Mouse (Mus musculus) left cerebral cortex, adult 11 months (tissue): Measurements from ENCODE around the gene Wwox.

Experiments used
- DNase-seq: peaks from one replicate; pipeline ENCODE4 v3.0.0; 2022; ENCODE audit warnings: low spot score

Wwox gene

DNA sequence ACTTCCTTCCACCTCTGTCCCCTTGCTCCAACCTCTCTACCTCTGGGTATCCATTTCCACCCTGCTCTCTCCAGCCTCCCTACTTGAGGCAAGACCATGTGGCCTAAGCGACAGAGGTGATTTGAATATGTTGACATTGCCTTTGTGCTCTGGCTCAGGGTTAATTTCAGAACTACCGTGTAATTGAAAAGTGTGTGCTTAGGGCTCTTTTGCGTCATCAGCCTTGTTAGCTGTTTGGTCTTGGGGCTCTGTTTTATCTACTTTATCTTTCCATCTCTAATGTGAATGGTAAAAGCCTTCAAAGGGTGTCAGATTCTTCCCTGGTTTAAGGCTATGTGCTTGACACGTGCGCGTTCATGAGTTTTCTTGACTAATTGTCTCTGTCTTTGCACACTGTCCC is 226.1 kb downstream of the Wwox start:
- DNase-seq, result no peak

DNA sequence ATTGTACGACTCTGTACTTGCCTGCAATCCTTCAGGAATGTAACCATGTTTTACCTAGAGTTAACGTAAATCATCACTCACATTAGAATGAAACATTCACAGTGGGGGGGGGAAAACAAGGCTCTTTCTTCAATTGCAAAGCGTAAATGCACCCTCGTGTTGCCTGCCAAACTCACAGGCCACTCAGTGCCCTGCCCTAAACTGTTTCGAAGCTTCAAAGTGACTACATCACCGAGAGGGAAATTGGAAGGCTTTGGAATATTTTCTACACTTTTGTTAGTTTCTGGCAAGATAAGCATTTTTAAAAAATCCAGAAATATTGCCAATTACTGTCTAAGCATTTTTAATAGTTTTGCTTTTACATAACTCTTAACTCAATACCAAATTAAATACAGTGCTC is 231.3 kb downstream of the Wwox start:
- DNase-seq, result no peak

DNA sequence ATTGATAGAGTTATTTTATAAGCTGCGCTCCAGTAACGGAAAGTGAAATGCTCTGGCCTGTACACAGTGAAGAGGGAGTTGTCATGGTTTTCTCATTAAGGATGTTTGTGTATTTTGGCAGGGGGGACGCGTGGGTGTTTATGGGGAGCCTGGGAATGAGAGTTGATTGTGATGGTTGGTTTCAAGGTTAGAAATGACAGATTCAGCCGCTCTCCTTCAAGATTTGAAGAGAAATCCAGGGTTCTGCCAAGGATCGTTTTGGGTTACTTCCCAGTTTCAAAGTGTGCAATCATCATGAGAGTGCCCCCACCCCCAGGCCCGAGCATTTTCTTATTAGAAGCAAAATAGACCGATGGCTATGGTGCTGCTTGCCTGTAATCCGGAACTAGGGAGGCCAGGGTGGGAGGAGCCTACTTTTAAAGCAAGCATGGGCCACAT is 231.8 kb downstream of the Wwox start:
- no peak for DNase-seq

DNA sequence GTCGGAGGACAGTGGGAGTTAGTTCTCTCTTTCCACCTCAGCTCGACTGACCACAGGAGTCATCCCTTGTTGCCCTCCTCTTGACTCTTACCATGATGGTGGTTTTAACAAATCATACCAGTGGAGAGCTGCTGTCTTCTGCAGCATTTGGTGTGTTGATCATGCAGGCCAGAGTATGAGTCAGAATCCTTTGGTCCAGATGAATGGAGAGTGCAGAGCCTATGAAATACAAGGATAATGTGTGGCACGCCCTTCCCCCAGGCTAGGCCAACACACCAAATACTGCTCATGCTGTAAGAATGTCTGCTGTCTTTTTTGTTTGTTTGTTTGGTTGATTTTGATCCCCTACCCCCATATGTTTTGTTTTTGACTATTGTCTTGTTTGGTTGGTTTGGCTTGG is 234.0 kb downstream of the Wwox start:
- no peak for DNase-seq

DNA sequence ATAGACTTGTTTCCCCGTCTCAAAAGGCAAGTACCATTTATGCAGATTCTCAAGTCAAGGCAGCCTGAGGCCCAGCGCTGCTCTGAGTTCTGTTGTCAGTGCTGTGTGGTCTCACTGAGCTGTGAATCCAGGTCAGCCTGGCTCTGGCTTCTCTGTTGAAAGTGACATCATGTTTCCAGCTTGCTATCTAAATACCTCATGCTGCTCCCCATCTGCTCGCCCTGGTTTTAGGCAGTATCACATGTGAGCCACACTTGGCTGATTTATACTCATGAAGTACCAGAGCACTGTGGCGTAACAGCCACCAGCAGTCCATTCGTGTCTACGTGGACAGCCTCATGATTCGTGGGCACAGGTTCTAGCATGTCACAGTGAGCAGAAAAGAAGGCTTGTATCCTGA is 235.7 kb downstream of the Wwox start:
- peak; percentile 11 for DNase-seq

DNA sequence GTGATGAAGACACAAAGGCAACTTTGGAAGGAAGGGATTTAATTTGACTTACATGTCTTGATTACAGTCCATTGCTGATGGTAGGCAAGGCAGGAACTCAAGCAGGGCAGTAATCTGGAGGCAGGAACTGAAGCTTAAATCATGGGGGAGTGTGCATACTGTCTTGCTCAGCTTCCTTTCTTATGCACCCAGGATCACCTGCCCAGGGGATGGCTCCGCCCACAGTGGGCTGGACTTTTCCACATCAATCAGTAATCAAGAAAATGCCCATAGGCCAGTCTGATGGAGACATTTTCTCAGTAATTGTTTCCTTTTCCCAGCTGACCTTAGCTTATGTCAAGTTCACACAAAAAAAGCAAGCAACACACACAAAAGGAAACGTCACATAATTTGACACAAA is 237.5 kb downstream of the Wwox start:
- DNase-seq, result no peak

DNA sequence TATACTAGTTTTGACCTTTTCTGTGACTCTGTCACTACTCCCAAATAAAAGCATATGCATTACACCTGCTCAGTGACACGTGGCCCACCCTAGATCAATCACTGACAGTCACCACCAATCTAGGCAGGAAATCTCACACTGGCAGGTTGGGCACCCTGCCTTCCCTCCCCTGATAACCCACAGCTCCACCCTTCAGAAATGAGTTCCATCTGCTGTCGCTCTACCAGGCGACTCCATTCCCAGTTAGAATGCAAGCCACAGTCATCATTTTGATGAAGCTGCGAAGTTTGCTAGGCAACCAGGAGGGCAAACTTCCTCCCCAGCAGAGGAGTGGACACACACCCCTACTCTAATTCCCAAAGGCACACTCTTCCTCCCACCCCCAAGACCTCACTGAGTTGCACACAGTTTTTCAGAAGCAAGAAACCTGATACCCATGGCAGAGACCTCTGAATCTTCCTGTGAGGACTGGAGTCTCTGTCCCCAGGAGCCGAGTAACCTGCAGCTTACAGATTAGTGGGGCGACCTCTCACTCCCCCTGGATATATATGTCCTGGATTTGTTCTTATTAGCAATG is 238.2 kb downstream of the Wwox start:
- DNase-seq, result no peak

DNA sequence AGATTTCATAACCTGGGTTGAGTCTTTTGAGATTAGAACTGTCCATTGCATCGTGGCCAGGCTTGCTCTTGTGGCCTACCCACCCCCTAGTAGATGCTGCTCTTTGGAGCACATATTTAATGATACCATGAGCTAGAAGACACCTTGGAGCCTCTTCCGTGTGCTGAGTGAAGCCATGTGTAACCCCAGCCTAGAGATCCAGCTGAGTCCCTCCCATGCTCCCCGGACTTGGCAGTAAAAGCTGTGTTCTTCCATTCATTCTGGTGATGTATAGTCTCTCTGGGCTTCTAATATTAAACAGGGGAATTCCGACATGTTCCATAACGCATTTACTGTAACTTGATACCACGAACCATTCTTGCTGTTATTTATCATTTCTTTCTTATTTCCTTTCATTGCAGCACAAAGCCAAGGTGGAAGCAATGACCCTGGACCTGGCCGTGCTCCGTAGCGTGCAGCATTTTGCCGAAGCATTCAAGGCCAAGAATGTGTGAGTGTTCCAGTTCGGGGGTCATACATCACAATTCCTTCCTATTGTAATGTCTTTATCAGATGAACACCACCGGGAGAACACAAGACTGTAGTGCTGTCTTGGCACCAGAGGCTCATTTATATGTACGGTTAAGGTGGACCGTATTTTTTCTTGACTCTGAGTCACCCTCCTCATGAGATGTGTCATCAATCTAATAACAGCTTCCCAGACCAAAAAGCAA is 240.1 kb downstream of the Wwox start:
- no peak for DNase-seq

DNA sequence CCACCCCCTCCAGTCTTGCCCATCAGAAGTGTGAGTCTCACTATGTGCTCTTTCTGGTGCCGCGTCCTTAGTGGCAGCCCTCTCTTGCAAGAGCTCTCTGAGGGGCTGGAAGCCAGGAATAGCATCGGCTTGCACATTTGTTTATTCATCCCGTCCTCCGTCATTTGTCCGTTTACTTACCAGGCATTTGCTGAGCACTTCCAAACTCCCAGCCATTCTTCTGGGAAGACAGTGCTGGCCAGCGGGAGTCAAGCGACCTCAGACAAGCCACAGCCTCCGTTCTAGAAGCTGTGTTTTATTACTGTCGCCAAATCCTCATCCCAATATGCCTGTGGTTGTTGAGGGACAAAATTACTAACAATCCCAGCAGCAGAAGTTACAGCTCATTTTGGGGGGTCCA is 241.7 kb downstream of the Wwox start:
- DNase-seq, result no peak

DNA sequence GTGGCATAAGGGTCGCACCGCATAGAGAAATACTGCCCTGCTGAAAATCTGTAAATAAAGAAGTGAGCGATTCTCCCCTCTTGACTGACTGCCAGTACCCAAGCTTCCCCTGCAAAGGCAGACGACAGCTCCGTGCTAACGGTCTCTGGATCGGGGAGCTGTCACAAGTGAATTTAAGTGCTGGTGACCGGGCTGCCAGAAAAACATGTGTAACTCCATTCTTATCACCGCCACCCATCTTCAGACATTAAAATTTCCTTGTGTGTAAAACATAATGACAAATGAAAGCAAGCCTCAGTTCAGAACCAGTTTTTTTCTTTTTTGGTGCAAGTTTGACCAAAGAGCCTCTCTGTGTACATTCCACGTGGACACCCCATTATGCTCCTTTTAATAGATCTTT is 242.7 kb downstream of the Wwox start:
- no peak for DNase-seq

DNA sequence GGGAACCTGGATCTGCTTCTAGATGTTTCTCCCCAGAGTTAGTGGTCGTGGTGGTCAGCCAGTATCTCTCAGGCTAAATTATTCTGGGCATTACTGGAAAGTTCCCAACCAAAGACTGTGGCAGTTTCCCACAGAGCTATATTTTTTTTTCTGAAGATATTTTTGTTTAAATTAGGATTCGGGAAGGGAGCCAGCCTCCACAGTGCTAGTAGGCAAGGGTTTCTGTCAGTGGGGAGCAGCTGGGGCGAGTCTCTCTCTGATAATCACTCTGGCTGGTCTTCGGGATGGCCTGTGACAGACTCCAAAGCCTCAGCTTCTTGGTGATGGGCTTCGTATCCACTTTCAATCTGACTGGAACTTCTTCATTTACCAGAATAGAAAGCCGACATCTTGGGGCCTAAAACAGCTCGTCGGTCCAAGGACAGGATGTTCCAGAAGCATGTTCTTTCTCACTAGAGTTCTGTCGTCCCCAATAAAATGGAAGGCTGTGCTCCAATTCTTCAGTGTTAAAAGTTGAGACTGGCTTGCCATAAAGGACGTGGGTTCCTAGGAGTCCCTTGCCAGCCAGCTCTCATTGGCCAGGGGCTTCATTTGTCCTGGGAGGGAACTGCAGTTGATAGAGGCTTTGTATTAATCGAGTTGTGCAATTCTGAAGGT is 244.7 kb downstream of the Wwox start:
- DNase-seq, result peak; percentile 17

DNA sequence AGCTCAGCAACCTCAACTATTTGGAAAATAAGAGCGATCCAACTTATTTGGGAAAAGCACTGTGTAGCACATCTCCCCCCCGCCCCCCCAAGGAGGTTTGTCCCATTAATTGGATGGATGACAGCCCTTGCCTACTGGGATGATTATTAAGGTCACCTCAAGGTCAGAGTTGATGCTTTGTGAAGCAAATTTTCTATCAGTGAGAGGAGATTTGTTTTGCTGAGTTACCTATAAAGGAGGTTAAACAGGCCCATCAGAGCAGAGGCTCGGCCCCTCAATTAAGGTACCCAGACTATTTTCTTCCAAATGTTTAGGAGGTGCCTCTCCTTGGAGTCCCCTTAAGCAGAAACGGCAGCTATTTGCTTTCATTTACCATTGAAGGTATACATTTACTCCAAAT is 247.0 kb downstream of the Wwox start:
- no peak for DNase-seq

DNA sequence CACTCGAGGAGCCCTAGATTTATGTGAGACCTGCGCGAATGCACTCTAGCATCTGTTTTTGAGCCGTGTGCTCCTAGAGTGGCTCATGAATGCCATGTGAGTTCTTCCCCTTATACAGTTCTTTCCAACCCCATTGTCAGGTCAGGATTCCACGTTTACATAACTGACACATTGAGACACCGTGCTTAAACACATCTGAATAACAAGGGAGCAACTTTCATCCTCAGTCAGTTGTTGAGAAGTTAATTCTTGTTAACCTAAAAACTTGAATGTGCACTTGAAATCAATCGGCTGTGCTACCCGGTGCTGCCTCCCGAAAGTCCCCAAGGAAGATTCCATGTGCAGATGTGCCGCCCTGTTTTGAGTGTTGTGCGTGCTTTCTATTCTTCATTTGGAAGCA is 249.3 kb downstream of the Wwox start:
- DNase-seq, result no peak

DNA sequence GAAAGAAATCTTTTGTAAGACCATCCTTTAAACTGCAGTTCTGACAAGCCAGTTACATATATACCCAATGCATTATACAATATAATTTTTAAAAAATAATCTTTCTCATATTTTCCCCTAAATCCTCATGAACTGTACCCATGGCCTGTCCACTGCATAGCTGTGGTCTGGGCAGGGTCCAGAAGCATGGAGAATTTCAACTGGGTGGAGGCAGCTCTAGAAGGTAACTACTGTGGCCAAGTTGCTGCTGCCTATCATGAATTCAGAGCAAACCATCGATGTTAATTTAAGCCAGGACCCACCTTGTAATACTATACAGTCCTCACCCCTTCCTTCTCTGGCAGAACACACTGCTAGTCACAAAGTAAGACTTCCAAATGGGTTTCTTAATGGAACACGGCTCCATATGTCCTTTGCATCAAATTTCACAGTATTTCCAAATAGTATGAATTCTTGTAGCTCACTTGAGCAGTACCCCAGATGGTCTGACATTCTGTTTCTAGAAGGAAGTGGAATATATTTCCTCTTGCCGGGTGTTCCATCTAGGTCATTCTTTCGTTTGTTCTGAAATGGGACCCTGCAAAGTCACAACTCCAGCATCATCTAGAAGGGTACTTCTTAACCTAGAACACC is 255.2 kb downstream of the Wwox start:
- DNase-seq, result peak; percentile 15

DNA sequence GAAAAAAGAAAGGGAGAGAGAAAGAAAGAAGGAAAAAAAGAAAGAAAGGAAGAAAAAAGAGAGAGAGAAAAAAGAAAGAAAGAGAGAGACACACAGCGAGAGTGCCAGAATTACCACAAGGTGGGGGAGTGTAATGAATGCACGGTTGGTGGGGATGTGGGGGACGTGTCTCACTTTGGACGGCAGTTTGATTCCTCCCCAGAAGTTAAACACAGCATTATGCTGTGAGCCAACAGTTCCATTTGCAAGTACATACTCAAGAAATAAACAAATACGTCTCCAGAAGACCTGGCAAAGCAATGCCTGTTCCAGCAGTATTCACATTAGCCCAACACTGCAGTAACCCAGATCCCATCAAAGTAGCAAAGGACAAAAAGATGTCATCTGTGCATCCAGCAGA is 264.1 kb downstream of the Wwox start:
- no peak for DNase-seq

DNA sequence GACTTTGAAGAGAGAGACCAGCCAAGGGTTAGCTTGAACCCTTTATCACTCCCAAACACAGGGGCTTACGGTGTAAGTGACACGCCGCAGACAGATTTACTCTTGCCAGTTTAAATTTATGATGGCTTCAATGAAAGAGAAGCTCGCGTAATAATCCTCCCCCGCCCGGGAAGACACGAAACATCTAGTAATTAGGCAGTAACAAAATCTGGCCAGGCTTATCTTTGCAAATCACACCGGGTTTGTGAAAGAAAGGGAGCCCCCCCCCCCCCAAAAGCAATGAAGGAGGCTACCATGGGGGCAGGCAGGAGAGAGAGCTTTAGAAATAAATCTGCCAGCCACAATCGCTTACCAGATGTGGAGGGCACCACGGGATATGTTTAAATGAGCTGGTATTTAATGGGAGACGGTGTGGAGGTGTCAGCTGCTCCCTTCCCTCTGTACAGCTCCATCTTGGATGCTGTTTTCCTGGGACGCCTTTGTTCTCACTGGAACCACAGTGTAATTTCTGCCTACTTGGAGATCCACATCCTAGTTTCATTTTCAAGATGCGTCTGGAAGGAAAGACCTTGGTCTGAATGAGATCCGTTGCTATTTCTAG is 268.2 kb downstream of the Wwox start:
- DNase-seq, result no peak

DNA sequence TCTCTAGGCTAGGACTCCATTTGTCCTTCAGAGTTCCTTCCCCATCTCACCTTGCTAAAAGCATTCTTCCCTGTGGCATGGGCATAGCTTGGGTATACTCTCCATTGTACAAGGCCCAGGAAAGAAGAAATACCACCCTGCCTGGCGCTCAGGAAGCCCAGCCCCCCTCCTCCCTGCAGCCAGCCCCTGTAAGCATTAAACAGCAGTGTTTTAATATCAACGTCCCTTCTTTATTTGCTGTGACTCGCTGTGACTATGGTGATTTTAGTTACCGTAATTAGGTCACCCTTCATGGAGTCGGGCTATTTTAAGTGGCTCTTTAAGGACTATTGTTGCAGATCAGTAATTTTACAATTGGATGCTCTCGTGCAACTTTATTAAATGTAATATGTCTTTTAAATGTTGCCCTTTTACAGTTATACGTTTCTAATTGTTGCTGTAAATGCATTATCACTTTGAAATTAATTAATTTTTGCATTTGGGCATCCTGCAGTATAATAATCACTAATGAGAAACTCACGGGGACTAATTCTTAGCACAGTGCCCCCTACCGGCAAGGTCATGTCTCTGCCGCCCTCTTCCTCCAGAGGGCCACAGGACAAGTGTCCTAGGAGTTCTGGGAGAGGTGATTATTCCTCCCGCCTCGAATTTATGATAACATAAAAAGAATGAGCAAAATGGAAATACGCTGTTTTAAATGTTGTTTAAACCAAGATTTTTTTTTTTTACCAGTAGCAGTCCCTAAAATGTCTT is 276.0 kb downstream of the Wwox start:
- no peak for DNase-seq

DNA sequence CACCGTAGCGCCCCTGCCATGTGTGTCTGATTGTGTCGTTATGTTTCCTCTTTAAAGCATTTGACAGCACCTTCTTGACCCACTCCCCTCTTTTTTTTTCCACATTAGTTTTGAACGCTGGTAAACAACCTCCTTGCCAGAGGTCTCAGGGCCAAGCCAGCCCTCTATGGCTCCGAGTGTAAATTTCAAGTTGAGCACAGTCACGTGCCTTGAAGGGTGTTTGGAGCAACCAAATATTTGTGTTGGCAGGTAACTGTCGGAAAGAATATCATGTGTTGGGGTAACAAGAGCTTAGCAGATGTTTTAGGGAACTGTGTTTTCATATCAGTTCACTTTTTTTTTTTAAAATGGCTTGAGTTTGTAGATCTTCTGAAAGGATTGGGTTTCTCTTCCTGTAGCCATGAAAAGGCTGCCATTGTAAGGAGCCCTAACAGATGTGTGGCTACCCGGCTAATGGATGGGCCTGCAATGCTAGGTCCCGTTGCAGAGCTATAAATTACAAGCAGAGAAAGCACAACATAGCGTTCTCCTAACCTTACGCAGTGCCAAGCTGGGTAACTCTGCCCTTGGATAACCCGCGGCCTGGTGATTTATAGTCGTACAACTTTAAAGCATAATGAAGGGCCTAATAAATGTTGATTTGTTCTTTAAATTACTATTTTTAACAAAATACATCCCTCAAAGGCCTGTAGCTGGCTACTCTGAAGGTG is 277.2 kb downstream of the Wwox start:
- no peak for DNase-seq

DNA sequence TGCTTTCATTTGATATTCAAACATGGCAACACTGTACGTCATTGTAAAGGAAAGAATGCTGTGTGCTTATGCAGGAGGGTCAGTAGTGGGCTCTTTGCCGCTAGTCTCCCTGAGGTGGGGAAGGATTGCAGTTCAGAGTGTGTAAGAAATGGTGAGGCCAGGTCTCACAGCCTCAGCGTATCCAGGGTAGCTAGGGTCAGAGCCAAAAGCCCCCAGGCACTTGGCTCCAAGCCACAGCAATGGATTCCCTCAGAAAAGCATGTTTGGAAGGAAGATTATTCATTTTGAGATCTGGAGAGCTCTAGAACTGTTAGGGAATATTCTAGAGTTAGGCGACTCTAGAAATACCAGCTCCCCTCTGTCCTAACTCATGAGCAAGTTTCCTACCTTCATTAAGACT is 279.4 kb downstream of the Wwox start:
- no peak for DNase-seq

DNA sequence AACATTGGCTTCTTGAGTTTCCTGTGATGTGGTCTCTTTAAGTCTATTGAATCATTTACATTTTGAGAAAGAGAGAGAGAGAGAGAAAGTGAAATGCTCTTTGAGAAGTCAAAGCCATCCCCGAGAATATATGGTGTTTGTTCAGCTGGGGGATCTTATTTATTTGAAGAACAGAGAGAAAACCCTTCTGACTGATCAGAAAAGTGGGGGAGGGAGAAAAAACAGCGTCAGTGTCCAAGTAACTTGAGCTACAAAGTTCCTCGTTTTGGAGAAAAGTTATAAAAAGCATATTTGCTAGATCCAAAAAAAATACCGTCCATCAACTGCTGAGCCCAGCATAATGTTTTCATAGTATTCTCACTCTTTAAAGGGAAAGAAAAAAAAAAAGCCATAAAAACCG is 283.2 kb downstream of the Wwox start:
- DNase-seq, result no peak
